Mouse (Mus musculus) liver, adult 2 months (tissue): ENCODE measurements around the gene Erich6b. TPM values are rescaled to one million over a fixed set of nuclear protein-coding genes. Genes with fewer than 3 reads are reported as not detected.
A peak's percentile ranks its signal among the peaks of the same experiment; 100 is the strongest.

Experiments used
- DNase-seq: peaks from one replicate; pipeline ENCODE4 v3.0.0-alpha.2; 2011; ENCODE audit warnings: low read depth, low spot score; ENCODE audit errors: extremely low read depth
- H3K27ac ChIP-seq: fragments of 200-500 bp; replicated peaks from 2 replicates; pipeline ENCODE4 v1.5.1; 2012; ENCODE audit warnings: low read depth, mild to moderate bottlenecking, control low read depth, inconsistent platforms, low read length; ENCODE audit not compliant: insufficient read depth
- H3K27me3 ChIP-seq: fragments of 200-500 bp; 2 replicates; pipeline ENCODE4 v1.6.1; 2012; ENCODE audit warnings: mild to moderate bottlenecking, moderate library complexity, low read length, inconsistent platforms; ENCODE audit not compliant: control insufficient read depth, insufficient read depth
- H3K36me3 ChIP-seq: fragments of 200-500 bp; 2 replicates; pipeline ENCODE4 v1.6.1; 2012; ENCODE audit warnings: low read length, inconsistent platforms; ENCODE audit not compliant: control insufficient read depth, insufficient read depth
- H3K4me1 ChIP-seq: fragments of 200-500 bp; 2 replicates; pipeline ENCODE4 v1.6.1; 2011; ENCODE audit warnings: low read length; ENCODE audit not compliant: control insufficient read depth, insufficient read depth
- H3K4me3 ChIP-seq: fragments of 200-500 bp; 2 replicates; pipeline ENCODE4 v1.5.1; 2011; ENCODE audit warnings: low read depth, mild to moderate bottlenecking, control low read depth, low read length, moderate library complexity; ENCODE audit not compliant: insufficient read depth
- H3K79me2 ChIP-seq: fragments of 200-500 bp; 2 replicates; pipeline ENCODE4 v1.6.1; 2012; ENCODE audit warnings: inconsistent platforms, mild to moderate bottlenecking, low read length, moderate library complexity; ENCODE audit not compliant: control insufficient read depth, insufficient read depth
- H3K9ac ChIP-seq: fragments of 200-500 bp; 2 replicates; pipeline ENCODE4 v1.6.1; 2012; ENCODE audit warnings: low read depth, mild to moderate bottlenecking, control low read depth, inconsistent platforms, low read length
- CTCF ChIP-seq: fragments of 200-500 bp; IDR thresholded peaks from 2 replicates; pipeline ENCODE4 v1.5.1; 2011; ENCODE audit warnings: low read depth, low read length, control low read depth
- POLR2A ChIP-seq: fragments of 200-500 bp; IDR thresholded peaks from 2 replicates; pipeline ENCODE4 v1.6.1; 2011; ENCODE audit warnings: low read length, control low read depth; ENCODE audit not compliant: insufficient read depth; ENCODE audit errors: extremely low read depth
- WGBS: fragments of 180-500 bp; shearing (Covaris S2); methylation state at CpG from one replicate; pipeline ENCODE4 v1.1.7; 2018; 5-methylcytosine and 5-hydroxymethylcytosine counted together
- polyA plus RNA-seq: library from polyadenylated mRNA; depleted of rRNA; stranded (reverse); fragments of >200 nt; gene quantifications from 2 replicates; pipeline ENCODE4 v1.2.3, GENCODE M21; 2012; rRNA removed
- total RNA-seq: library from RNA; depleted of rRNA; stranded (reverse); fragments of >200 nt; gene quantifications from 2 replicates; pipeline ENCODE4 v1.2.3, GENCODE M21; 2014; rRNA removed

Erich6b gene
- total RNA-seq (not detected in 2 replicates), polyA plus RNA-seq (not detected in 2 replicates)

DNA sequence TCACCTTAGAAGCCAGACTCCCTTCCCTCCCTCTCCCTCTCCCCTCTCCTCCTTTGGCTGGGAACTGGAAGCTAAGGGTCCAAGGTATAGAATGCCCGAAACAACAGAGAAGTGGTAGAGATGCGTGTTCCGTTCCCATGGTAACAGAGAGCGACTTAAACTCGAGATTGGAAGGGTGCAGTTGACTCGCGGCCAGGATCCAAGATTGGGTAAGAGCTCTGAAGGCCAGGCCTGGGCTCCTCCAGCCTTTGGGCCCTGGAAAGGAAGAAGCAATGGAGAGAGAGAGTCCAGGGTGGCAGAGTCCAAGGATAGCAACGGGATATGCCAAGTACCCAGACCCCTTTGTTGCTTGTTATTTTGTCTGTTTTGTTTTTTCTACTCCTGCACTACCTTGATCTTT lies at the start of gene Erich6b:
Gene Erich6b (plus strand): TSS at position 180 of the 400 bp plus-strand sequence.
- Histone ChIP-seq H3K4me1 (no peaks in the 10 kb centered on the region), H3K36me3 (no peaks in the 10 kb centered on the region), H3K27ac (no peak within 1 kb of the TSS), H3K9ac (no peak within 1 kb of the TSS), H3K4me3 (no peak within 1 kb of the TSS), H3K27me3 (no peaks in the 10 kb centered on the region), H3K79me2 (no peaks in the 10 kb centered on the region)
- DNase-seq = no peak
- WGBS = 79% methylated on average over 8 of the region's 8 CpGs
- TF ChIP-seq CTCF (no peak), POLR2A (no peak)

DNA sequence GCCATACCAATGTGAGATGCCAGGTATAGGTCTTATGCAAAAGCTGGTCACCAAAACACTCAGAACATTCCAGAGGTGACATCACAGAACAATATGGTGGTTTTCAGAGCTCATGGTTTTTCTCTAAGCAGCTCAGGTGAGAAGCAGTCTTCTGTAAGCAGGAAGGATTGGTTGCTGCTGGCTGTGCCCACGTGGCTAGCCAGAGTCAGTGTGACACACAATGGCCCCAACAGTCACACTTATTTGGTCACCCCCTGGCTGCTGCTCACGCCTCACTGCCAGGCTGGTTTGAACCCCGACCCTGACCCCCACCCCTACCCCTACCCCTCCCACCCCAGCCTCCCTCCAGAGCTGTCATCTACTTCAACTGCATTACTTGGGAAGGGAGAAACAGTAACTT lies 49.1 kb upstream of the Erich6b start, which contains the start of gene Spert:
Gene Spert (minus strand): TSS at position 139 of the 400 bp plus-strand sequence.
- DNase-seq = no peak
- 48% methylated on average over 3 of the region's 3 CpGs for WGBS
- no peak for TF ChIP-seq CTCF
- TF ChIP-seq POLR2A = no peak
- H3K4me1 ChIP-seq = no peaks in the 10 kb centered on the region
- H3K4me3 ChIP-seq = no peak within 1 kb of the TSS
- no peak within 1 kb of the TSS for H3K27ac ChIP-seq
- H3K9ac ChIP-seq = no peak within 1 kb of the TSS
- no peaks in the 10 kb centered on the region for H3K36me3 ChIP-seq
- no peaks in the 10 kb centered on the region for H3K27me3 ChIP-seq
- no peaks in the 10 kb centered on the region for H3K79me2 ChIP-seq

DNA sequence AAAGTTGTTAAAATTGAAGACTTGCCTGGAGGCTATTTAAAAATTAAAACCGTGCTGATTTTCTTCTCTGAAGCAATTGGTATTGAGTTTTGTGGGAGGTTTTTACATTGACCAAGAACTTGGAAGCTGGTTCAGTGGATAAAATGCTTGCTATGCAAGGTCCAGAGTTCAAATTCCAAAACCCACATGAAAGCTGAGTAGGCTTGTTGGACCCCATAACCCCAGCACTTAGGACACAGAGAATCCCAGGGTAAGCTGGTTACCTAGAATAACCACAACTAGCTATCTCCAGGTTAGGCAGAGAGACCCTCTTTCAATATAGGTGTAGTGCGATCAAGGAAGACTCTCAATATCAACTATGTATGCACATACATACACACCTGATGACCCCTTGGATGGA lies 32.9 kb upstream of the Erich6b start:
- Histone ChIP-seq H3K36me3 (no peaks in the 10 kb centered on the region), H3K27ac (no peak overlapping the region), H3K4me1 (no peaks in the 10 kb centered on the region), H3K9ac (no peak overlapping the region), H3K27me3 (no peaks in the 10 kb centered on the region), H3K4me3 (no peak overlapping the region), H3K79me2 (no peaks in the 10 kb centered on the region)
- DNase-seq = no peak
- 92% methylated on average over 2 of the region's 2 CpGs for WGBS
- TF ChIP-seq POLR2A = no peak
- TF ChIP-seq CTCF = no peak

DNA sequence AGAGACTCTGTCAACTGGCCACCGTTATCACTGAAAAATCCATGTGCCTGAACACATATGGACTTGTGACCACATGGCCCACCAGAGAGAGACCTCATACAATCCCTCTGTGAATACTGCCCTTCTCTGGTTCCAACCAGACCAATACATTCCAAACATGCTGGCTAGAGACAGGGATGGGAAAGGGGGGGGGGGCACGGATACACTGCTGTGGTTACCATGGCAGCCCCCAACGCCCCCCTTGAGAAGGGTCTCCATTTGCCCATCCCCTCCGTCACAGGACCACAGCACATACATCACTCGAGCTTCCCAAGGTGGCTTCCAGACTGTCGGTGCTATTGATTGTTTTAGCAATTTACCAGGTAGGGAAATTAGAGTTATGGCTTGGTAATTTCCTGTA lies 25.7 kb upstream of the Erich6b start:
- no peaks in the 10 kb centered on the region for H3K27me3 ChIP-seq
- no peaks in the 10 kb centered on the region for H3K4me1 ChIP-seq
- H3K4me3 ChIP-seq = no peak overlapping the region
- no peaks in the 10 kb centered on the region for H3K79me2 ChIP-seq
- no peak overlapping the region for H3K9ac ChIP-seq
- TF ChIP-seq CTCF = no peak
- TF ChIP-seq POLR2A = no peak
- no peak for DNase-seq
- H3K27ac ChIP-seq = no peak overlapping the region
- no peaks in the 10 kb centered on the region for H3K36me3 ChIP-seq
- WGBS = 78% methylated on average over 6 of the region's 6 CpGs

DNA sequence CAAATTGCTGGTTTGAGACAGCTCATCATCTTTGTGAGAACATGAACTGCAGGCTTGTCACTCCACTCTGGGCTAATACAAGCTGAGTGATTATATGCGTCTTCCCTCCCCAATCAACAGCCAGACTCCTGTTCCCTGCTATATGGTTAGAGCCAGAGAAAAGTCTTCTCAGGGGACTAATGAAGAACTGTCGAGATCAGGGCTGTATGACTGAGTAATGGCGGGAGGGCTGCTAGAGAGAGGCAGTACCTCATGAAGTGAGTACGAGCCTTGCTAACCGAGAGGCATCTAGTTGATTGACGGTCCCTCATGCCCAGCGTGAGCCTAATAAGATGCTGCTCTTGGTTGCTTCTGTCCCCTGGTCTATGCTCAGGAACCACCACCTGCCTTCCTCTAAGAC lies 19.1 kb upstream of the Erich6b start:
- Histone ChIP-seq H3K4me3 (no peak overlapping the region), H3K79me2 (no peaks in the 10 kb centered on the region), H3K4me1 (no peaks in the 10 kb centered on the region), H3K36me3 (no peaks in the 10 kb centered on the region), H3K27me3 (no peaks in the 10 kb centered on the region), H3K27ac (no peak overlapping the region), H3K9ac (no peak overlapping the region)
- no peak for TF ChIP-seq POLR2A
- TF ChIP-seq CTCF = no peak
- no peak for DNase-seq
- 89% methylated on average over 7 of the region's 7 CpGs for WGBS

DNA sequence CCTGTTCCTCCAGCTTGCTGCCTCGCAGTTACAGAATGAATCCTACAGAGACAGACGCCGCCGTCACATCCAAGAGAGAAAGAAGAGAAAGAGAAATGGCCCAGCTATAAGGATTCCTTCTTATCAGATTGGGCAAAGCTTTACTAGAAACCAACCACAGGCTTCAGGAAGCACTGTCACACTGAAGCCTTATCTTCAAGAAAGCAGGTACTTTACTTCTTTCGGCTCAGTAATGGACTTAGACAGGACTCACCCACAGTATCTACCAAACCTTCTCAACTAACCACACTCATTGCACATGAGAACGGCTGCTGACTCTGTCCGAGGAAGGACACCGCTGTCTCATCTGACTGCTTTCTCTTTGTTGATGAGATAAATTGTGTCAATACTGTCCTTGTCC lies 13.2 kb upstream of the Erich6b start:
- TF ChIP-seq CTCF (no peak), POLR2A (no peak)
- WGBS = 89% methylated on average over 8 of the region's 8 CpGs
- Histone ChIP-seq H3K79me2 (no peaks in the 10 kb centered on the region), H3K4me3 (no peak overlapping the region), H3K27me3 (no peaks in the 10 kb centered on the region), H3K27ac (no peak overlapping the region), H3K36me3 (no peaks in the 10 kb centered on the region), H3K9ac (no peak overlapping the region), H3K4me1 (no peaks in the 10 kb centered on the region)
- DNase-seq = no peak

DNA sequence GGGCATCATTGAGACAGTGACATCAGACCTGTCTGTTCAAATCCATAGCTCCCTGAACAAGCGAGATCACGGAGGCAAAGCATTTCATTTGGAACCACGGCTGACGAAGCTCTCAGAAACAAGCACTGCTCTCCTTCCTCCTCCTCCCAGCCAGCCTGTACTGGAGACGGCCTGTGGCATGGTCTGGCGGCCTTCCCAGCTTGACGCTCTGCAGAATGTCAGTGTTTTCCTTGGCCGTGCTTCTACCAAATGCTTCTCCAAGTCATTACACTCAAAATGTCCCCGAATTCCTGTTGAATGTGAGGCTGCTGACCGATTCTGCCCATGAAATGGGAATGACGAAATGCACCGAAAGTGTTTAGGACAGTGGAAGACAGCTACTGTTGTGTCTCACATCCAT lies 6.7 kb upstream of the Erich6b start:
- Histone ChIP-seq H3K4me1 (no peaks in the 10 kb centered on the region), H3K27ac (no peak overlapping the region), H3K27me3 (no peaks in the 10 kb centered on the region), H3K36me3 (no peaks in the 10 kb centered on the region), H3K9ac (no peak overlapping the region), H3K4me3 (no peak overlapping the region), H3K79me2 (no peaks in the 10 kb centered on the region)
- peak; percentile 5 for DNase-seq
- WGBS = 73% methylated on average over 12 of the region's 12 CpGs
- TF ChIP-seq POLR2A (no peak), CTCF (no peak)
